Mouse (Mus musculus): Measurements from ENCODE around the gene Brd7. TPM values are rescaled to one million over a fixed set of nuclear protein-coding genes. Genes with fewer than 3 reads are reported as not detected.

Brd7 gene
- polyA plus RNA-seq (2017; shearing (Covaris generic)): 28.9 TPM

GRCm38 (mm10) chr8:88361708-88362428 is at the start of gene Brd7:
TSS of gene Brd7 (minus strand) at chr8:88362194.

Other genes starting within 250 kb of the Brd7 start
- 38.7 TPM for gene Cnep1r1, start 243.4 kb downstream of the Brd7 start, polyA plus RNA-seq (2017; shearing (Covaris generic))
- gene Heatr3, start 224.3 kb downstream of the Brd7 start, polyA plus RNA-seq (2017; shearing (Covaris generic)): 31.1 TPM
- gene Tent4b, start 163.0 kb downstream of the Brd7 start, polyA plus RNA-seq (2017; shearing (Covaris generic)): 5.1 TPM
- gene Adcy7, start 89.8 kb downstream of the Brd7 start, polyA plus RNA-seq (2017; shearing (Covaris generic)): 201 TPM
- not detected for gene Nkd1, start 159.2 kb upstream of the Brd7 start, polyA plus RNA-seq (2017; shearing (Covaris generic))

Data from inflammation-experienced regulatory T-cells, adult 16 weeks (primary cell).